Mouse (Mus musculus): Measurements from ENCODE around the gene Pde6h.

GRCm38 (mm10) chr6:136957062-136957461 lies 33.4 kb downstream of the Pde6h start:
- TF ChIP-seq CTCF (IDR thresholded peaks at IDR 0.05; ENCODE audit: low read depth, low read length) (no peak), POLR2A (IDR thresholded peaks at IDR 0.05; ENCODE audit: extremely low read depth, insufficient read depth, low read length) (no peak)

All from liver, adult 2 months (tissue).